Mouse (Mus musculus) urinary bladder, postnatal 36 days (tissue): ENCODE data around the gene Aldh16a1.

Experiments
- DNase-seq, 2 experiments: peaks; one replicate each; pipeline ENCODE4 v3.0.0; 2022; ENCODE audit warnings: low spot score in 2 of 2, mixed read lengths in 1 of 2

Aldh16a1 gene

GRCm38 (mm10) chr7:45154096-45154992 is at the start of gene Aldh16a1, which contains the start of gene Pih1d1:
TSS of gene Aldh16a1 (minus strand) at chr7:45154584.
TSS of gene Pih1d1 (plus strand) at chr7:45154303.
- peak; percentile 96 to 97 for DNase-seq

DNA sequence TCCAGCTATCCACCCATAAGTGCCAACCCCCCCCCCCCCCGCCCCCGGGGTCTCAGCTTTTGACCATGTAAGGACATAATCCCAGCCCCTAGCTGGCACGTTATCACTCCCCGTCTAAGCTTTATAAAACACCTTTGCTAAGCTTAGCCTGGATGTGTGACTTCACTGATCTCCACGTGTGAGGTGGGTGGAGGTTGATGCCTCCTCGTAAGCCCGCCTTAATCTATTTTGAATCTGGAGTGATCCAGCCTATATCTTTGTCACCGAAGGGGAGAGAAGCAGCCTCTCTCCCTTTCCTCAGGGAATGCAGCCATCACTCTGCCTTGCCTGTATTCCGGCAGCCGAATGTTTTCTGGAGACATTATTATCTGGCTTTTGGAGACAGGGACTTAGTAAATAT is 48.3 kb upstream of the Aldh16a1 start:
- DNase-seq: no peak

GRCm38 (mm10) chr7:45198961-45199360 is 44.6 kb upstream of the Aldh16a1 start:
- no peak for DNase-seq

DNA sequence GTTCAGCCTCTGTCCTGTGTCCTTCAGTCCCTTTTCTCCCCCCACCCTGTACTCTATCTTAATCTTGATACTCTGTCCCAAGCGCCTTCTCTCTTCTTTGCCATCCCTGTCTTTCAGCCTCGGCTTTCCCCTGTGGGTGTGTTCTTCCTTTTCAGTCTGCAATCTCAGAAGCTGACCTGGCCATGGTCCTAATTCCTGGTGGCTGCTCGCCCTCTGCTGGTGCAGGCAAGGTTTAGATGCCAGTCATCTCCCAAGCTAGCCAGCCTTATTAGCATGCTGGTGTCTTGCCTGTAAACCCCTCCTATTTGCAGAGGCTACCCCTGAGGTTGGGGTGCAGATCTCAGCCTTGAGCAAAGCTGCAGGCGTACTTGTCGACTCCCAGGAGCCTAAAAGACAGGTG is 44.1 kb upstream of the Aldh16a1 start:
- DNase-seq: peak; percentile 59 to 76

DNA sequence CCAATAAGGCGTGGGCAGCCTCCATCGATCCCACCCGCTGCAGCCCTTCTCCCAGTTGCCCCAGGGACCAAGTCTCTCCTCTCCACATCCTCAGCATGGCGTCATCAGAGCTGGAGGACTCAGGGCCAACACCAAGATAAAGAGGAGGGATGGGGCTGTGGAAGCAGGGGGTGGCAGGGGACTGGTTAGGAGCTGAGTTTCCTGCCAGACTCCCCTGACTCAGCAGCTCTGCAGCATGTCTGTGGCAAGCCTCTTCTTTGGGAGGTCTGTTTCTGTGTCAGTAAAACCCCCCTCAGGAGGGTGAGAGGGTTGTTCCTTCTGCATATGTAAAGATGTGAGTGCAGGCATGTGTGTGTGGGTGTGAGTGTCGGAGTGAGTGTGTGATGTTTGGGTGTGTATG is 42.6 kb upstream of the Aldh16a1 start:
- DNase-seq: no peak

DNA sequence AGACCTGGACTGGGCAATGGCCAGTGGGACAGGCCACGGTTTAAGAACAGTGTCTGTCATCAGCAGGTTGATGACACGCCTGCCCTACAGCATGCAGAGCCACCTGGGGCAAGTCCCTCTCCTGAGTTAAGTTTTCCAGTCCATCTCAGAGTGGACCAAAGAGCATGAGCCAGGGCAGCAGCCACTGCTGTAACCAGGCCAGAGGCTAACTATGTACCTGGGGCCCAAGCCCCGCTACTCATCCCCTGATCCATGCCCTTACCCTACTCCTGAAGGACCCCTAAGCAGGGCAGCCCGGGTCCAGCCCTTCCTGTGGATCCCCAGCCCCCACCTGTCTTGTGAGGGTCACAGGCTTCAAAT is 41.8 kb upstream of the Aldh16a1 start:
- DNase-seq: no peak

DNA sequence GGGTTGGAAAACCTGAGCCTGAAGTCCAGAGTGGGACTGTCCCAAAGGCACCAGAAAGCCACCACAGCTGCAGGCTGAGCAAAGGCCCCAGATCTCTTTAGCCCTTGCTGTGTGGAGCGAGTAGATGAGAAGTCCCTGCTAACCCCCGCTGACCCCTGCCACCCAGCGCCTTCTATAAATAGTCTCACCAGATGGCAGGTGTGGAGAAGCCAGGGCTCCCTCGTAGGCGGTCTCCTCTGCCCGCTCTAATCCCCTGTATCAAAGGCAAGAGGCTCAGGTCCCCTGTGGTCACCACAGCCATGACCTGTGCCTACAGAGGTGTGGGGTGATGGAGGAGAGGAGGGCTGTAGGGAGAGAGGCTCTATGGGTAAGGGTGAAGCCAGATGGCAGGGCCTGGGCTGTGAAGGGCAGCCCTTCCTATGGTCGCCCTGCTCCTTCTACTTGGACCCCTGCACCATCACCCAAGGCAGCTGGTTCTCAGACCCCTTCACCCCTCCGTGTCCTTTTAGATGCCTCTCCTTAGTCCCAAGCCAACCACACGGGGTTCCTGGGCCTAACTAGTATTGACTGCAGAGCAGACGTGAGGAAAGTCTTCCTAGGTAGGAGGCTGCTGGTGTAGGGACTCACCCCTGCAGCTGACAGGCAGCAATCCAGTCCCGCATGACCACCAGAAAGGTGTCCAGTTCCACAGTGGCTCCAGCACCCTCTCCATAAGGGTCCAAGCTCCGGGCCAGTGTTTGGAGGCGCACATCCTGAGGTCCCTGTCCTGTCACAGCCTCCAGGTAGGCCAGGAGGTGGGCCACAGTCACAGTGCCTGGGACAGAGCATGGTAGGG is 41.2 kb upstream of the Aldh16a1 start:
- DNase-seq: no peak

GRCm38 (mm10) chr7:45193871-45194785 is 39.7 kb upstream of the Aldh16a1 start:
- no peak for DNase-seq

DNA sequence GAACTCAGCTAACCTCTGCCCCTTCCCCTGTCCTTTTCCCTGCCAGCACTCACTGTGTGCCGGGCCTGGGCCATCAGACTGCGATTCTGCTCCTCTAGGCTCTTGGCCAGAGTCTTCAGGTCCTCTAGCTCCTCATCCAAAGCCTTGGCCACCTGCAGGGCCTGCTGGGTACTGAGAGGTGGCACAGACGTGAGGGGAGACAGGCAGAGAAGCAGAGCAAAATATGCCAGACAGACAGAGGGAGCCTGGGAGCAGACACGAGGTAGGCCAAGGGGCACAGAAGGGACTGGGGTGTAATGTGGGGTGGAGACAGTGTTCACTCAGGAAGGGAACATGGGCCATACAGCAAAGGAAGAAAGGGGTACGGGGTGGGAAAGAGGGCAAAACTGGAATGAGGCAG is 39.0 kb upstream of the Aldh16a1 start:
- DNase-seq: no peak

DNA sequence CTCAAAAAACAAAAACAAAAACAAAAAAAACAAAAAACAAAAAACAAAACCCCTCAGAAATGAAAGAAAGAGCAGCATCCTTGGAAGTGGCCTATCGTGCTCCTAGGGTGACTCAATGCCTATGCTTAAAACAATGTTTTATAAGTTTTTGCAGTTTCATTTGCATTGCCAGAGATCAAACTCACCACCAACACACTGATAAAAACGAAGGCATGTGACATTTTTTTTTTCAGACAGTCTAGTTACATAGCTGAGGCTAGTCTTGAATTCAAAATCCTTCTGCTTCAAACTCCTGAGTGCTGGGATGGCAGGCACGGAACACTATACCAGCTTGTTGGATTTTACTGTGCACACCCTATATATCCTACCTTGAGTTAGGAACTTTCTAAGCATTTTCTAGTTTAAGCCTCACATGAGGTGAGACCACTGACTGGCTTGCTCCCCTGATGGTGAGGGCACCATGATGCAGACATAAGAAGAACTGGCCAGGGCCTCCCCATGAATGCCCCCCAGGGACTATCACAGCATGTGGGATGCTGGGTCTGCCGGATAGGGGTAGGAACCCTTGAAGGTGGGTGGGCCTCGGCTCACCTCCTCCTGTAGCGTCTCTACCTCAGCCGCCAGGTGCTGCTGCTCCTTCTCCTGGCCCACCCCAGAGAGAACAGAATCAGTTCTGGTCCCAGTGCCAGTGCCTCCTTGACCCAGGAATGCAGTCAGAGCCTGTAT is 38.4 kb upstream of the Aldh16a1 start:
- no peak for DNase-seq

GRCm38 (mm10) chr7:45191803-45192363 is 37.5 kb upstream of the Aldh16a1 start:
- no peak for DNase-seq

GRCm38 (mm10) chr7:45191161-45191560 is 36.8 kb upstream of the Aldh16a1 start:
- no peak for DNase-seq

- DNase-seq: no peak
Measured at GRCm38 (mm10) chr7:45190186-45190585, 35.8 kb upstream of the Aldh16a1 start.

GRCm38 (mm10) chr7:45189600-45189999 is 35.2 kb upstream of the Aldh16a1 start:
- no peak for DNase-seq

GRCm38 (mm10) chr7:45185921-45186320 is 31.5 kb upstream of the Aldh16a1 start:
- DNase-seq: no peak

DNA sequence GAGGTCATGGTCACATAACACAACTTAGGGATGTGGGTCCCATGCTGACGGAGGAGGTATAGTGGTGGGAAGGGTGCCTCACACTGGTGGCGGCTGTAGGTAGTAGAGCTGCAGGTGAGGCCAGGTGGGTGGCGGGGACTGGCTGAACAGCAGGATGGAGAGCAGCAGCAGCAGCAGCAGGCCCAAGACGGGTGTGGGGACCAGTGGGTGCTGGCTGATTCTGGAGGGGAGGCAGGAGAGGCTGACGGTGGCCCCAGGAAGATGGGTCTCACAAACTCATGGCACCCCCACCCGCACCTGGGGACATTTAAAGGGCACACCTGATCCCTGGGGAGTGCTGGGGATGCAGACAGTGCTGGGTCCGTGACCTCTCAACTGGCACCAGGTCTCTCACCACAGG is 29.3 kb upstream of the Aldh16a1 start:
- DNase-seq: no peak

DNA sequence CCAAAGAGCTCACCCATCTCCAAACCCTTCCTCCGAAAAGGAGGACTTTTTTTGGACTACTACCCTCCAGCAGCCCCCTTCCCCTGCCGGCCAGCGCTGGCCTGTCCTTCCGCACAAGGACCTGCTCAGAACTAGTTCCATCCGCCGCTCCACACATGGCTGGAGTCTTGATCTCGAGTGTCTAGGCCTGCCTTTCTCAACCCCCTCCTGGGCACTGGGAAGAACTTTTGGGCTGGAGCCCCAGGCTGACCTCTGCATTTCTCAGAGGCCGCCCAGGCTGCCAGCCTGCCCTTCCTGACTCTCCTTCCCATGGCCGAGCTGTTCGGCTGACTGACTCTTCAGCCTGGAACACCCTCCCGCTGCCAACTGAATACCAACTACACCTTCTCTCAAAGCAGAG is 28.2 kb upstream of the Aldh16a1 start:
- DNase-seq: no peak

- peak; percentile 80 to 88 for DNase-seq
Measured at GRCm38 (mm10) chr7:45182199-45182601, 27.8 kb upstream of the Aldh16a1 start.

- DNase-seq: no peak
Measured at GRCm38 (mm10) chr7:45181540-45181939, 27.2 kb upstream of the Aldh16a1 start.

DNA sequence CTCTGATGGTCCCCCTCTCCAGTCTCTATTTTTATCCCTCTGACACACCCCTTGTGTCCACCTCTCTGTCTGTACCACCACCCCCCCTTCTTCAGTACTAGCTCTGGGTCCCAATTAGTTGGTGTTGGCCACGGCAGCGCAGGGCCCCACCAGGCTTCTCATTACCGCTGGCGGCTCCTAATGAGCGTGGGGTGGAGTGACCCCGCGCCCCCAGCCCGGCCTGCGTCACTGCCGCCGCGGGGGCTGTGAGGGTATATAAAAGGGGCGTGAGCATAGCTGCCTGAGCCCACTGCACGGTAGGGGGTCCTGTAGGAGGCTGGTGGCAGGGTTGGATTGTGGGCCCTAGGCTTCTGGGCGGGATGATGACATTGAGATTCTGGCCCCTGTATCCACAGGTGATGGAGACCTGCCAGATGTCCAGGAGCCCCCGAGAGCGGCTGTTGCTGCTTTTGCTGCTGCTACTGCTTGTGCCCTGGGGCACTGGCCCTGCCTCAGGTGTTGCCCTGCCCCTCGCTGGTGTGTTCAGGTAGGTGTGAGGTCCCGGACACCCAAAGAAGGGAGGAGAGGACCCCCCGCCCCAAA is 26.6 kb upstream of the Aldh16a1 start, which contains the start of gene Pth2:
Gene Pth2 (plus strand): TSS at position 100 of the 582 bp plus-strand sequence.
- DNase-seq: no peak
